Mouse (Mus musculus) Muller cell, postnatal 12 days (primary cell): ENCODE measurements around the gene Slc16a7.

Experiments used
- DNase-seq: peaks from one replicate; pipeline ENCODE4 v3.0.0-alpha.2; 2015; ENCODE audit errors: inconsistent ontology term

Gene Slc16a7

DNA sequence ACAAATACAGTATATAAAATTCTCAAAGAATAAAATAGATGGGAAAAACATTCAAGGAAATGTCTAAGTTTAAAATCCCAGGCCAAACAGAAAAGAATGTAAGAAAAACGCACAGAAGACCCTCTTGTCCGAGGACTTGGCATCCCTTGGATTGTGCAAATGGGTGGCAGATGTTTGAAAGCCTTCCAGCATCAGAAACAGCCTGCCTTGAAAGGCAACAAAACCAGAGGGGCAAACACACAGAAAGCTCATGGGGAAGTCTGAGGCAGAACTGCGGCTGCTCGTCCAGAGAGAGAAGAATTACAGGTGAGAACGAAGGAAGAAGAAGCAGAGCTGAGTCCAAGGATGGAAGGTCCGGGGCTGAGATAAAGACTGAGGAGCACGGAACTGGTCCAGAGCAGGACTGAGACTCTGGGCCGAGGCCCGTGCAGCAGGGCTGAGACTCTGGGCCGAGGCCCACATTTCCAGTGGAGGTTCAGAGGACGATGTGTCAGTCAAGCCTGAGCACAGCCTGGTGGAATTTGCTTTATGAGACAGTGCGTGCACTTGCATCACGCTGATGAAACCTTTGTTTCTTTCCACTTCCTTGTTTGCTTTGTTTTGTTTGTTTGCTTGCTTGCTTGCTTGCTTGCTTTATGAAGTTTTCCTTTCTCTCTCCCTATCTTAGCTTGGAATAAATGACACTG, 65.0 kb downstream of the Slc16a7 start:
- DNase-seq: no peak

- no peak for DNase-seq
Measured at GRCm38 (mm10) chr10:125321446-125322428, 67.5 kb downstream of the Slc16a7 start.

GRCm38 (mm10) chr10:125317317-125317716, 71.9 kb downstream of the Slc16a7 start:
- no peak for DNase-seq

DNA sequence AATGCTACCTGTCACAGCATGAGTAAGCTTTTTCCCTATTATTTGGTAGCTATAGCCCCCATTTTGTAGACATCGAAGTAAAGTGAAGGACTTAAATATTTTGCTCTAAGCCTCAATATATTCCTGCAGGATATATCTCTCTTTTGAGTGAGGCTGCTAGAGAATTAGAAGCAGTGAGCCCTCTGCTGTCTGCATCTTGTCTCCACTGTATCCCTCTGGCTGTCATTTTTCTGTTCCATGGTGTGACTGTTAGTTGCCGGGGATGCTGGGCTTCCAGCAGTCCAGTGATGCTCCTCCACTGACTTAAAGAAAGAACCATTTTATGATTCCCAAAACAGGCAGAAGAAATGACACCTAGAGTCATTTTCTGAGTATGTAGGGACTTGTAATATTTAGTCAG, 78.4 kb downstream of the Slc16a7 start:
- DNase-seq: no peak

DNA sequence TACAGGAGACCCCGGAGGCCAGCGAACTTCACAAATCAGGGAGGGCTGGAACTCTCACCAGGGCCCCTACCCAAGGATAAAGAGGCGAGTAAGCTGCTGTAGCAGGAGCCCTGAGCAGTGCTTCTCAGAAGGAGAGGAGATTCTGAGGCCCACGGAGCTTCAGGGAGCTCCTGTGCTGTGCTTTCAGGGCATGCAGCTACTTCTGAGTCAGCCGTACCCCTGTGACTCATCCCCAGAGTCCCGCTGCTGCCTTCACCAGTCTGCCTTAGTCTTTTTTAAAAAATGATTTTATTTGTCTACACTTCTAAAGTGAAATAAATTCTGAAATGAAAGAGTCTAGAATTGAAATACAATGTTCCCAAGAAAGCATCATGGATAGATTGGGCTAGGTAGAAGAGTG, 91.2 kb downstream of the Slc16a7 start:
- peak; percentile 28 for DNase-seq

- no peak for DNase-seq
Measured at GRCm38 (mm10) chr10:125290320-125290719, 98.9 kb downstream of the Slc16a7 start.

GRCm38 (mm10) chr10:125288560-125288959, 100.7 kb downstream of the Slc16a7 start:
- DNase-seq: peak; percentile 59

- DNase-seq: peak; percentile 38
Measured at GRCm38 (mm10) chr10:125285386-125285785, 103.9 kb downstream of the Slc16a7 start.

- DNase-seq: no peak
Measured at GRCm38 (mm10) chr10:125275149-125275848, 114.0 kb downstream of the Slc16a7 start.

- no peak for DNase-seq
Measured at GRCm38 (mm10) chr10:125274519-125275148, 114.6 kb downstream of the Slc16a7 start.

- DNase-seq: no peak
Measured at GRCm38 (mm10) chr10:125273759-125274158, 115.5 kb downstream of the Slc16a7 start.

GRCm38 (mm10) chr10:125271448-125271847, 117.8 kb downstream of the Slc16a7 start:
- DNase-seq: no peak

- no peak for DNase-seq
Measured at GRCm38 (mm10) chr10:125270266-125270665, 119.0 kb downstream of the Slc16a7 start.

DNA sequence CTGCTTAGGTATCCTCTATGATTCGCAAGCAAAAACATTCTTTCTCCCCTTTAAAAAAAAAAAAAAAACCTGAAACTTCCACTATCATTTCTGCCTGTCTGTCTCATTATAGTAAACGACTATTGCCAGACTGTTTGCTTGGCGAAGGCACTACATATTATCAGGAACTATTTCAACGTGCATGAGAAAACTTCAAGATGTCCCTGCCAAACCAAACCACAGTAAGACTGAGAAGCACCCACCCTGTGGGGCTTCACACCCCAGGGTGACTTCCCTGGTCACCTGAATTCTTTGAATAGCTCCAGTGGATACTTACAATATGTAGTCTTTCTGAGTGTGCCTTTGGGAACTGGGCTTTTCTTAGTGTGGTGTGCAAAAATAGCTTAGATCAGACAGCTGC, 122.9 kb downstream of the Slc16a7 start:
- peak; percentile 63 for DNase-seq

DNA sequence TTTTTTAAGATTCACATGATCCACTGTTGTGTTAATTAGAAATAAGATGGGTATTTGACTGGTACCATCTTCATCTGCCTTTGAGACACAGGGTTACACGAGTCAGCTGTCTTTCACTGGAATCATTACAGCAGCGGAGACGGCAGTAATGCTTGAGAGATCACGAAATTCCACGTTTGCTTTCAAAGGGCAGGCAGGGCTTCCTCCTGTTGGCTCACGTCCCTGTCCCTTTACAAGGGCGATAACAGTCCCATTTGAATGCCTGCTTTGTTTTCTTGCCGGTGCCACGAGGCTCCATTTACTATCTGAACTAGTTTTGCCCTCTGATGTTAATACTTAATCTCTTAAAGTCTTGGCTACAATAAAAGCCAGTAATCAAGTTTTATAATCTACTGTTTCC, 123.4 kb downstream of the Slc16a7 start:
- DNase-seq: peak; percentile 40

- DNase-seq: no peak
Measured at GRCm38 (mm10) chr10:125265467-125265866, 123.8 kb downstream of the Slc16a7 start.

DNA sequence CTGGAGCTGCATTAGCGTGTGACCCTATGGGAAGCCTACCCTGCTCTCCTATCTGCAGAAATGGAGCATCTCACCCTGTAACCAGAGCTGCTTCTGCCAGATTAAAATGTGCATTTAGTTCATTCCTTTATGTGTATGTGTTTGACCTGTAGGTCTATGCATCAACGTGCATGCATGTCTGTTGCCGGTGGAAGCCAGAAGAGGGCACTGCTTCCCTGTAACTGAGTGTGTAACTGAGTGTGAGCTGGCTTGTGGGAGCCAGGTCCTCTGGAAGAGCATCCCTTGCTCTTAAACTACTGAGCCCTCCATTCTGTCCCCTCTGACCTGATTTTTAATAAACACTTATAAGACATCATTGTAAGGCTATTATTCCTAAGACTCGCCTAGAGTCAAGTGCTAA, 124.3 kb downstream of the Slc16a7 start:
- DNase-seq: no peak

GRCm38 (mm10) chr10:125255904-125256303, 133.4 kb downstream of the Slc16a7 start:
- DNase-seq: peak; percentile 47

GRCm38 (mm10) chr10:125214536-125214935, 174.7 kb downstream of the Slc16a7 start:
- no peak for DNase-seq

DNA sequence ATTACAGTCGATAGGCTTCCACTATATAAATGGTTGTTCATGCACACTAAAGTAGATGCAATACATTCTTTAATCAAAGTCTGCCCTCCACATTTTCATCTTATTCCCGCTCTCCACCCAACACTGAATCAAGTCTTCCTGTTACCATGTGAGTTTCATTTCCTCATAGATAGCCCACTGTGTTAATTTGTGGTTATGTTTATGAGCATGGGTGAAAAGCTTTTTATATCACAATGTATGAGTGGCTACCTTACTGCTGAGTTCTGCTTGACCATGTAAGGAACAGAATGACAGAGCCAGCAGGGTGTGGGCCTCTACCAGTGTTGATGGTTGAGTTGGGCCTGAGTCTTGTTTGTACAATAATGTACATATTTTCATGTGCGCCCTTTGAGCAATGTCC, 175.5 kb downstream of the Slc16a7 start:
- DNase-seq: no peak

DNA sequence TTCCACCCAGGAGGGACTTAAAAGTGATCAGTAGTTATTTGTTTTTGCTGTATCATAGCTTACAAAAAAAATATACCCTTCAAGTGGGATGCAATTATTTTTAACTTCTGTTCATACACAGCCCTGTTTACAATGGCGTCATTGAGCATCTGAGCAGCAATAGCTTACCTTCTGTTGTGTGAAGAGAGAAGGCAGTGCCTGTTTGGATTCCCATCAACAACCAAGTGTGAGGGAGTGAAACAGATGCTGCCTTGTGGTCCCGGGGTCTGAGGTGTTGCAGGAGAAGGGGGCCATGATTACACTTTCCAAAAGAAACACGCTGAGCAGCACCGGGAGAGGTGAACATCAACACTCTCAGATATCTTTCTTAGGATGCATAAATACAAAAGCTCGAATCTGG, 201.7 kb downstream of the Slc16a7 start:
- no peak for DNase-seq

GRCm38 (mm10) chr10:125185387-125185786, 203.9 kb downstream of the Slc16a7 start:
- no peak for DNase-seq
